Mouse (Mus musculus): ENCODE results near the gene Castor2. TPM values are rescaled to one million over a fixed set of nuclear protein-coding genes. Genes with fewer than 3 reads are reported as not detected.
A peak's percentile ranks its signal among the peaks of the same experiment; 100 is the strongest.

Gene Castor2
- total RNA-seq (2014; rRNA removed): 16.8 and 19.3 TPM in 2 replicates
- polyA plus RNA-seq (2015; fragmentation: Nextera tagmentation; extraction: Ambion mirVana): 18.9 and 21.9 TPM in 2 replicates

DNA sequence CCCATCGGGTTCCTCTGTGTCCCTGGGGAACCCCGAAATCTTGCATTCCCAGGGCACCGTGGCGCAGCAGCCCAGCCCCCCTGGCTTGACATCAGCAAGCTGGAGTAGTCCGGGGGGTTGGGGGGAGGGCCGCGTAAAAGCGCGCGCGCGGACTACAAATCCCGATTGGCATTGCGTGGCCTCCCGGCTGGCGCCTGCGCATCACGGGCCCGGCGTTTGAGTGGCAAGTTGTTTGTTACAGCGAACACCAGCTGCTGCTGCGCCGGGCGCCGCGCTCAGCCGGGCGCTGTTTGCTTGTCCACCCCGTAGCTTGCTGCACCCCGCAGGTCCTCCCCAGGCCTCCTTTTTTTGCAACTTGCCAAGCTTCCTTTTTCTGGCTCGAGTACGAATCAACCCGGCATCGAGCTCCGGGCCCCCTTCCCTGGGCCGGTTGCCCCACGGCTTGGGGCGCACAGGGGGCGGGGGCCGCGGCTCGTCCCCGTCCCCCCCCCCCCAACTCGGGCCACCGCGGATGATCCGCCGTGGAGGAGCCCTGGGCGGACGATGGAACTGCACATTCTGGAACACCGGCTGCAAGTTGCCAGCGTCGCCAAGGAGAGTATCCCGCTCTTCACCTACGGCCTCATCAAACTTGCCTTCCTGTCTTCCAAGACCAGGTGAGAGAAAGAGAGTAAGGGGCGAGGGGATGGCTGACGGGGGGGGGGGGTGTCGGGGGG, at the start of gene Castor2:
Gene Castor2, plus strand, starts transcription at position 216 of the 716 bp plus-strand sequence.
- H3K27ac ChIP-seq (ENCODE audit: low read depth, low read length): peak within 1 kb of the TSS; percentile 86
- under 1% methylated on average over 44 of the region's 58 CpGs for WGBS
- H3K36me3 ChIP-seq (ENCODE audit: insufficient read depth): no peaks in the 10 kb centered on the region
- TF ChIP-seq CTCF (IDR thresholded peaks at IDR 0.05; ENCODE audit: low read depth): 0 out of 2 replicates have a peak, but pooled peaks have one; percentile 3
- H3K9ac ChIP-seq: peak within 1 kb of the TSS; percentile 81
- DNase-seq (peak; percentile 98), ATAC-seq (peak; percentile 96)
- H3K9me3 ChIP-seq (ENCODE audit: low read length): no peaks in the 10 kb centered on the region
- H3K4me2 ChIP-seq (ENCODE audit: low read depth): peak within 1 kb of the TSS; percentile 85
- peak within 1 kb of the TSS; percentile 81 for H3K4me3 ChIP-seq (ENCODE audit: low read depth, low read length)
- no peaks in the 10 kb centered on the region for H3K27me3 ChIP-seq (ENCODE audit: insufficient read depth, low read length)
- peaks cover 15% of the 10 kb centered on the region; the same call in 1 of the 2 replicates for H3K4me1 ChIP-seq (ENCODE audit: insufficient read depth)

DNA sequence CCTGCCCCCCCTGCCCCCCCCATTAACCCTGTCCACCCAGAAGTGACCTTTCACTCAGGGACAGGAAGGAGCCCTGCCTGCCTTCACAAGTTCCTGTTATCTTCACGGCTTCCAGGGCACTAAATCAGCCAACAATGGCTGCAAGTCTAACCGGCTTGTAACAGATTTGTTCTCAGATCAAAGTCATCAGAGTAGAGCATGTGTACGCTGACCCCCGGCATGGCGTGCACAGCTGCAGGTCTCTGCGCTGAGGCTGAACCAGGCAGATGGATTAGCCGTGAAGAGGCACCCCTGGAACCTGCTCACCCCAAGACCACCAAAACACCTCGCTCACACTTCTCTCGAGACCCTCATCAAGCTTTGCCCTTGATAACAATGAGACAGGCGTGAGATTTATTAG, 48.8 kb upstream of the Castor2 start:
- Histone ChIP-seq H3K9me3 (ENCODE audit: low read length) (no peaks in the 10 kb centered on the region), H3K4me3 (ENCODE audit: low read depth, low read length) (no peak overlapping the region), H3K27ac (ENCODE audit: low read depth, low read length) (no peak overlapping the region), H3K4me1 (ENCODE audit: insufficient read depth) (no peaks in the 10 kb centered on the region), H3K27me3 (ENCODE audit: insufficient read depth, low read length) (no peaks in the 10 kb centered on the region), H3K9ac (no peak overlapping the region), H3K4me2 (ENCODE audit: low read depth) (no peak overlapping the region), H3K36me3 (ENCODE audit: insufficient read depth) (no peaks in the 10 kb centered on the region)
- no peak for DNase-seq
- TF ChIP-seq CTCF (IDR thresholded peaks at IDR 0.05; ENCODE audit: low read depth): no peak
- no peak for ATAC-seq
- 55% methylated on average over 10 of the region's 10 CpGs for WGBS

GRCm38 (mm10) chr5:134052614-134053013, 46.9 kb upstream of the Castor2 start:
- no peaks in the 10 kb centered on the region for H3K4me1 ChIP-seq (ENCODE audit: insufficient read depth)
- H3K9ac ChIP-seq: no peak overlapping the region
- no peak overlapping the region for H3K4me2 ChIP-seq (ENCODE audit: low read depth)
- ATAC-seq (no peak), DNase-seq (no peak)
- no peak for TF ChIP-seq CTCF (IDR thresholded peaks at IDR 0.05; ENCODE audit: low read depth)
- no peaks in the 10 kb centered on the region for H3K9me3 ChIP-seq (ENCODE audit: low read length)
- no peak overlapping the region for H3K27ac ChIP-seq (ENCODE audit: low read depth, low read length)
- H3K27me3 ChIP-seq (ENCODE audit: insufficient read depth, low read length): no peaks in the 10 kb centered on the region
- no peaks in the 10 kb centered on the region for H3K36me3 ChIP-seq (ENCODE audit: insufficient read depth)
- no peak overlapping the region for H3K4me3 ChIP-seq (ENCODE audit: low read depth, low read length)
- WGBS: 86% methylated on average over 4 of the region's 4 CpGs

GRCm38 (mm10) chr5:134054496-134054895, 45.0 kb upstream of the Castor2 start:
- no peak for DNase-seq
- Histone ChIP-seq H3K27ac (ENCODE audit: low read depth, low read length) (no peak overlapping the region), H3K27me3 (ENCODE audit: insufficient read depth, low read length) (no peaks in the 10 kb centered on the region), H3K4me3 (ENCODE audit: low read depth, low read length) (no peak overlapping the region), H3K4me2 (ENCODE audit: low read depth) (no peak overlapping the region), H3K9me3 (ENCODE audit: low read length) (no peaks in the 10 kb centered on the region), H3K9ac (no peak overlapping the region), H3K4me1 (ENCODE audit: insufficient read depth) (no peaks in the 10 kb centered on the region), H3K36me3 (ENCODE audit: insufficient read depth) (no peaks in the 10 kb centered on the region)
- no peak for TF ChIP-seq CTCF (IDR thresholded peaks at IDR 0.05; ENCODE audit: low read depth)
- no peak for ATAC-seq
- 83% methylated on average over 4 of the region's 4 CpGs for WGBS

DNA sequence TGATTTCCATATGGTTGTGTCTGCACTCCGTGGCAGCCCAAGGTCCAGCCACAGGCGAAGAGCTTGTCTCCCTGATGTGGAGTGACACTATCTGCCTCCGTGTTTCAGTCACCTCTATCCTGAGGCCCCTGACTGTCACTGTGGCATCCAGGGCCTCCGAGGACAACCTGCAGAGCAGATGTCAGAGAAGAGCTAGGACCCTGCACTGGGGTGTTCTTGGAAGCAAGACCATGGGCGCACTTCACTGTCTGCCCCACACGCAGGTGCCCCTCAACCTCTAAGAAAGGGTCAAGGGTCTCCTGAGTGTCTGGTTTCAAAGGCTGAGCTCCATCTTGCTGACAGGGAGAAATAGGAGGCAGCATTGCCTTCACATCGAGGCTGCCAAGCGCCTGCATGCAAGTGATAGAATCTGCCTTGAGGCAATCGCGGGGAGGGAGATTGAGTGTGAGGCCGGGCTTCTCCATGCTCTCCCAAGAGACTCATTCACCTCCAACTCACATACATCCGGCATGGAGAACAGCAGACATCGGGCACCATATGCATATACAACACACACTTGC, 40.6 kb upstream of the Castor2 start:
- TF ChIP-seq CTCF (IDR thresholded peaks at IDR 0.05; ENCODE audit: low read depth): no peak
- Histone ChIP-seq H3K36me3 (ENCODE audit: insufficient read depth) (no peaks in the 10 kb centered on the region), H3K4me1 (ENCODE audit: insufficient read depth) (no peaks in the 10 kb centered on the region), H3K4me2 (ENCODE audit: low read depth) (no peak overlapping the region), H3K27ac (ENCODE audit: low read depth, low read length) (no peak overlapping the region), H3K9me3 (ENCODE audit: low read length) (no peaks in the 10 kb centered on the region), H3K9ac (no peak overlapping the region), H3K27me3 (ENCODE audit: insufficient read depth, low read length) (no peaks in the 10 kb centered on the region), H3K4me3 (ENCODE audit: low read depth, low read length) (no peak overlapping the region)
- DNase-seq (no peak), ATAC-seq (no peak)
- 72% methylated on average over 13 of the region's 13 CpGs for WGBS

GRCm38 (mm10) chr5:134063362-134064064, 36.0 kb upstream of the Castor2 start:
- Histone ChIP-seq H3K27me3 (ENCODE audit: insufficient read depth, low read length) (no peaks in the 10 kb centered on the region), H3K4me3 (ENCODE audit: low read depth, low read length) (no peak overlapping the region), H3K9ac (no peak overlapping the region), H3K4me2 (ENCODE audit: low read depth) (no peak overlapping the region), H3K27ac (ENCODE audit: low read depth, low read length) (no peak overlapping the region), H3K36me3 (ENCODE audit: insufficient read depth) (no peaks in the 10 kb centered on the region), H3K4me1 (ENCODE audit: insufficient read depth) (no peaks in the 10 kb centered on the region), H3K9me3 (ENCODE audit: low read length) (no peaks in the 10 kb centered on the region)
- WGBS: 48% methylated on average over 15 of the region's 15 CpGs
- DNase-seq (peak; percentile 93), ATAC-seq (peak; percentile 85)
- peak; percentile 93 for TF ChIP-seq CTCF (IDR thresholded peaks at IDR 0.05; ENCODE audit: low read depth)

- Histone ChIP-seq H3K4me1 (ENCODE audit: insufficient read depth) (no peaks in the 10 kb centered on the region), H3K27me3 (ENCODE audit: insufficient read depth, low read length) (no peaks in the 10 kb centered on the region), H3K4me3 (ENCODE audit: low read depth, low read length) (no peak overlapping the region), H3K4me2 (ENCODE audit: low read depth) (no peak overlapping the region), H3K36me3 (ENCODE audit: insufficient read depth) (no peaks in the 10 kb centered on the region), H3K9ac (no peak overlapping the region), H3K27ac (ENCODE audit: low read depth, low read length) (no peak overlapping the region), H3K9me3 (ENCODE audit: low read length) (no peaks in the 10 kb centered on the region)
- 26% methylated on average over 3 of the region's 3 CpGs for WGBS
- TF ChIP-seq CTCF (IDR thresholded peaks at IDR 0.05; ENCODE audit: low read depth): no peak
- DNase-seq (no peak), ATAC-seq (no peak)
These were observed 33.2 kb upstream of the Castor2 start for GRCm38 (mm10) chr5:134066261-134066660.
